Mouse (Mus musculus): ENCODE data around the gene P3h4. TPM values are rescaled to one million over a fixed set of nuclear protein-coding genes. Genes with fewer than 3 reads are reported as not detected.

The P3h4 gene
- total RNA-seq, 2 experiments from 2014 or later: 3.6 to 4.1 TPM

DNA sequence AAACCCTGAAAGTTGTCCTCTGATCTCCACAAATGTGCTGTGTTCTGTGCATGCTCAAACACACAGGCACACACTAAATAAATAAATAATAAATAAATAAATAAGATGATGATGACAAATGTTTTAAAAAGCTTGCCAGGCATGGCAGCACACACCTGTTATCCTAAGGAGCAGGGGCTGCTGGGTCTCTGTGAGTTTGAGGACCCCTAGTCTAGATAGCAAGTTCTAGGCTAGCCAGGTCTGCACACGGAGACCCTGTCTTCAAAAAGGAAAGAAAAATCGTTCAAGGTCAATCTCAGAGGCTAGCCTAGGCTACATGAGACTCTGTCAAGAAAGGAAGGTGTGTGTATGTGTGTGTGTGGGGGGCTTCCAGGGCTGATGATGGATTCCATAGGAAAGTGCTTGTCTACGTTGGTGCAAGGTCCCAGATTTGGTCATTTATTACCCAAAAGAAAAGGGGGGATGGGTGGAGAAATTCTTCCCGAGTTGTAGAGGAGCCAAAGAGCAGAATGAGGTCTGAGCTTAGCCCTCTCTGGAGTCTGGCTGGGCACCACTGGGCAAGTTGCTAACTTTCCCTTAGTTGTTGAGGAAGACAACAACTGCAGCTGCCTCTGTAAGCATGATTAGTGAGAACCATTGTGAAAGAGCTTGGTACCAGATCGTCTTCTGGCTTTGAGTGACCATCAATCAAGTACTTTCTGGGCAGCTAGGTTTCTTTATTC lies 20.1 kb downstream of the P3h4 start:
- DNase-seq: no peak
- intact Hi-C loops (cut with DNase I): no loop called here

DNA sequence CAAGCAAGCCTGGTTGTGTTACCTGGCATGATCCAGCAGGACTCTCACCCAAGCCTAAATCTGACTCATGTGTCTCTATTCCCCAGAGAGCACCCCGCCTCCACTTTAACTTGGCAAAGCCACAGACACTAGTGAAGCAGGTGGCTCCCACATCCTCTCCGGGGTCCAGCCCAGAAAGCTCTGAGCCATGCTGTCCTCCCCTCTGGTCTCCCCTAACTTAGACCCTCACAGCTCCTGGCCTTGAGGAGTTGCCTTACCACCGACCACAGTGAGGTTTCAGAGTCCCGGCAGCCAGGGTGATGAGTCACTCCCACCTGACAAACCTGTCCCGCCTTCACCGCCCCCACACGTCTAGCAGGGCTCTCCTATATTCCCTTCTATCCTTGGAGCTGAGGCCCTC lies 20.9 kb downstream of the P3h4 start:
- intact Hi-C loops (cut with DNase I): no loop called here
- DNase-seq: no peak

DNA sequence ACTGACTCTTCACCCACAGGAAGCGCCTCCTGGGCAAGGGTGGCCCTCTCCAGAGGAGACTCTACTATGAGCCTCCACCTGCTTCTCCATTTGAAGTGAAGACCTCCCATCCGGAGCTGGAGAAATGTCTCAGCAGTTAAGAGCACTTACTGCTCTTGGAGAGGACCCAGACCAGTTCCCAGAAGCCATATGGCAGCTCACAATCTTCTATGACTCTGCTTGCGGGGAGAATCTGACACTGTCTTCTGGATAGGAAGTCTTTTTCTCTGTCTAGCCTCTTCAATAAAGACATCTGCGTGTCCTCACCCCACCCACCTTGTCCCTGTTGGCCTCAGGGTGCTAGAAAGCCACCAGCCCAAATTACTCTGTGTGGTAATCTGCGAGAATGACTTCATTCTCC lies 21.7 kb downstream of the P3h4 start:
- intact Hi-C loops (cut with DNase I): no loop called here
- DNase-seq: no peak

DNA sequence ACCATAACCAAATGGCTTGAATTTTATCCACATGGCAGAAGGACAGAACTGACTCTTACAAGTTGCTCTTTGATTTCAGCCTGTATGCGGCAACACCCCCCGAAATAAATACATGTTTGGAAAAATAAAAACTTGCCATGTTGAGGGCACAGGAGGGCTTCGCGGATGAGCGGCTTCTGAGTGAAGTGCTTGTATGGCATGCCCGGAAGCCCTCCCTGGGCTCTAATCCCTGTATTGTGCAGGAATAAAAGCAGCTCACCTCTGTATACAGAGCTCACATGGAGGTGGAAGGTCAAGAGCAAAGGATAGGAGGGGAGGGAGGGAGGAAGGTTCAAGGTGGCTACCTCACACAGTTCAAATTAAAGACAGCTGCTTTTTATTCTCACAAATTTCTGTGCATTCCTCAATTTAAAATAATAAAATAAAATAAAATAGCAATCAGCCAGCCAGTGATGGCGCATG lies 22.7 kb downstream of the P3h4 start:
- intact Hi-C loops (cut with DNase I): no loop called here
- DNase-seq: no peak

DNA sequence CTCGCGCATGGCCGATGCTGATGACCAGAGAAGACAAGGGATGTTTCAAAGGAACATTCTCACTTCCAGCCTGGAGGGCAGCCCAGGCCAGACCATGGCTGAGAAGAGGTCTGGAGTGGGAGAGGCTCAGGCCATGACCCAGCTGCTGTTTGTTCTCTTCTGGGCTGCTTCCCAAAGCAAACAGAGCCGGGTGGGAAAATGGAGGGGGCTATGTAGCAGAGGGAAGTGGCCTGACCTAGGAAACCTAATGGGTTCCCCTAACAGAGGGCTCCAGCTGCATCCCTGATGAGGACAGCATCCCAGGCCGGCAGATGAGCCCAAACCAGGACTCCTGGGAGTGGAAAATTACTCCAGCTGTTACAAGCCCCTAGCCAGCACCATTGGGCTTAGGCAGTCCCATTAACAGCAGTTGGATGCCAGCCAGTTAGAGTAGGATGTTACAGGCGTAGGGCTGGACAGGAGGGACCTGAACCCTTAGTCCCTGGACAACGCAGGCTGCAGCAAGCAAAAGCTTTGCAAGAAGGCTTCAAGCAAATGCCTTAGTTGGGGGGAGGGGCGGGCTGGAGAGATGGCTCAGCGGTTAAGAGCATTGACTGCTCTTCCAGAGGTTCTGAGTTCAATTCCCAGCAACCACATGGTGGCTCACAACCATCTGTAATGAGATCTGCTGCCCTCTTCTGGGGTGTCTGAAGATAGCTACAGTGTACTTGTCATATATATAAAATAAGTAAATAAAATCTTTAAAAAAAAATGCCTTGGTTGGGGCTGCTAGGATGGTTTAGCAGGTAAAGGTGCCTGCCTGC lies 23.4 kb downstream of the P3h4 start:
- intact Hi-C loops (cut with DNase I): no loop called here
- DNase-seq: peak; percentile 74 to 76

DNA sequence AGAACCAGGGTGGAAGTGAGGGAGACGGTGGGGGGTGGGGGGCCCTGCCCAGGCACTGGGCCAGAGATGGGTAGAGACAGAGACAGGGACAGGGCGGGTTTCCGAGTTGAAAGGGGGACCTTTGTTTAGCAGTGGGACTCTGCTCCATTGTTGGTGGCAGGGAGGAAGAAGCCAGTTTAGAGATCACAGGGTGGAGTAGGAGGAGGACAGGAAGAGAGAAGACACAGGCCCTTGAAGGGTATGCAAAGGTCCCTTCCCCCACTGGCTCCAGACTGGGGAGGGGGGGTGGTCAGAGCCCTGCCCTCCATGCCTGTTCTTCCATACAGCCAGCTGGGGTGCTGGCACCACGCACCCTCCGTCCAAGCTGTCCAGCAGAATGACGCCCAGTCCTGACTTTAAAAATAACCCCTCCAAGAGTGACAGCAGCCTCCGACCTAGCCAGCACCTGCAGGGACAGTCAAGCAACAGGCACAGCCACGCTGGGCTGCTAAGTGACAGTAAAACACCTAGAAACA lies 24.6 kb downstream of the P3h4 start:
- intact Hi-C loops (cut with DNase I): no loop called here
- DNase-seq: peak; percentile 59 to 65

DNA sequence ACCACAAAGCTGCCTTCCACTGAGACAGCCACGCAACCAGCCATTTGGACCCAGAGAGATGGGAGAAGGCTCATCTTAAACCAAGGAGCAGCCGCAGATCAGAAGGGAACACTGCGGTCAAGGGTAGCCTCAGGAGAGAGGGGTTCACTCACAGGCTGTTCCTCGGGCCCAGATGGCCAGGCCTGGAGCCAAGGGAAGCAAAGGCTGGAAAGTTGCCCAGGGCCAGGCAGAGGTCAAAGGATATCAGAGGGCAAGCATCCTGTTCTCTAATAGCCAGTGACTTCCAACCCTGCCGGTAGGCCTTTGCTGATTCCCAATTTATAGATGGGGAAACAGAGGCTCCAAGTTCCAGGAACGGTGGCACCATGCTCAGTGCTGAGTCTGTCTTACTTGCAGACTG lies 26.0 kb downstream of the P3h4 start:
- intact Hi-C loops (cut with DNase I): no loop called here
- peak; percentile 80 to 81 for DNase-seq

DNA sequence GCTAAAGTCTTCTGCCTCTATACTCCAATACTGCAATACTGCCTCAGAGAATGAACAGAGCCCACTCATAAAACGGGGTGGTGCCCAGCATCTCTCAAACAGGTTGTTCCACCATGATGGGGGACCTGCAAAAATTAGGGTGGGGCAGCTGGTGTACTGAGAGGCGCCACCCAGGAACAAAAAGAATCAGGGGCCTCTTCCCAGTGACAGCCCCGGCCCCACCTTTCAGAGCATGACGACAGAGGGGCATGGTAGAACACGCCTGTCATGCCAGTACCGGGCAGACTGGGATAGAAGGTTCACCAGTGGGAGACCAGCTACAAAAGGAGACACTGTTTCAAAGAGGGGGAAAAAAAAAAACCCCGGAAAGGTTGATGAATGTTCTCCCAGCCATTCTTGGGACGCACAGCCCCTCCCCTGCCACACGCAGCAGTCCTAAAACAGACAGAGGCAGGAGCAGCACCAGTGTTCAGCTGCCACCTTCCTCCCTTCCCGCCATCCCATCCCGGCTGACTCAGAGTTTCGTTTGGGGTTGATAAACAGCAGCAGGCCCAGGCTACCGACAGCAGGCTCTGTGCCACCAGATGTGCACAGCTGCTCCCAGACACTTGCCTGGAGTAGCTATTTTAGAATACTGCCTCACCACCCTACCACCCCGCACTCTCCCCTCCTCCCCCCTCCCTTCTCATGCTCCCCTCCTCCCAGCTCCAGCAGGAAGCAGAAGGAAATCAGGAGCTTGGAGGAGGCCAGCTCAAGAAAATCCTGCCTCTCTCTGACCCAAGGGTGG lies 26.9 kb downstream of the P3h4 start:
- intact Hi-C loops (cut with DNase I): no loop called here
- peak; percentile 53 to 67 for DNase-seq

DNA sequence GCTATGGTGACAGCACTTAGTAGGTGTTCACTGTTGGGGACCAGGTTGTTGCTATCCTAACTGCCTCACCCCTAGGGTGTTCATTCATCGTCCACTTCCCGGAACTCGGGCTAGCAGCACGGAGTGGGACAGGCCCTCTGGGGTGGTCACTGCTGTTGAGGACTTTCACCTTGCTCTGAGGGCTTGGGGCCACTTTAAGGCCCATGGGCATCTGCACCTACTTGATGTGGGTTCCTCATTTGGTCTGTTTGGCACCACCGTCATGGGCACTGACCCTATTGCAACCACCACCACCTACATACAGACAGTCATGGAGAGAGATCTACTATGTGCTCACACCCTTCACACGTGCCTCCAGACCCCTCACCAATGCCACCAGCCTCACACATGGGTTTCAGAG lies 27.5 kb downstream of the P3h4 start:
- intact Hi-C loops (cut with DNase I): no loop called here
- DNase-seq: no peak

DNA sequence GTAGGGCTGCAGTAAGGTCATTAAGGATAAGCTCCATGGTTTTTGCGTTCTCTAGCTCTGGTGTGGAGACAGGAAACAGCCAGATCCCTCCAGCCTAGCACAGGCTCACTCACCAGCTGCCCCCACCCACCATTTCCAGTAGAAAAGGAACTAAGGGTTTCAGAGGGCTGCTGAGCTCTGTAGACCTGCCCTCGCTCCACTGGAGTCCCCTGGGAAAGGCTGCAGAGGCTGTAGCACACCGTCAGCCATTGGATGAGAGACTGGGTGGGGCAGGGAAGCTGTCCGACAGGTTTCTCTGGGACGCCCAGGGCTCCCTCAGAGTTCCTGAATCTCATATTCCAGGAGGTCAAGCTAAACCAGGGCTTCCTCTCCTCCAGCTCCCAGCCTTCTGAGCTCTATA lies 28.1 kb downstream of the P3h4 start:
- intact Hi-C loops (cut with DNase I): no loop called here
- DNase-seq: no peak

DNA sequence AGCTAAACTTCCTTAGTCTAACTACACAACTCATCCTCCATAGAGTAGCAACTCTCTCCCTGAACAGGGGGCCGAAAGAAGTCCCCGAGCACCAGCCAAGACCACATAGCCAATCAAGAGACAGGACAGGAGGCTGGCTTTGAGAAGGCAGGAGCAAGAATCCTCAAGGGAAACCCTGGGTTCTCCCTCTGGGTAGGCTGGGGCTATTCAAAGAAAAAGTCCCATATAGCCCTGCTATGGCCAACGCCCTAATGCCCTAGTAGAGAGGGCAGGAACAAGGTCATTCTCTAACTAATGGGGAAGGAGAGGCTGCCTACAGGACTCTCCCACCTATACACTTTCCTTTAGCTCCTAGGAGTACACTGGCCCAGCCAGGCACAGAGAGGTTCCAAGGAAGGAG lies 29.6 kb downstream of the P3h4 start:
- no peak for DNase-seq
- intact Hi-C loops (cut with DNase I): no loop called here

DNA sequence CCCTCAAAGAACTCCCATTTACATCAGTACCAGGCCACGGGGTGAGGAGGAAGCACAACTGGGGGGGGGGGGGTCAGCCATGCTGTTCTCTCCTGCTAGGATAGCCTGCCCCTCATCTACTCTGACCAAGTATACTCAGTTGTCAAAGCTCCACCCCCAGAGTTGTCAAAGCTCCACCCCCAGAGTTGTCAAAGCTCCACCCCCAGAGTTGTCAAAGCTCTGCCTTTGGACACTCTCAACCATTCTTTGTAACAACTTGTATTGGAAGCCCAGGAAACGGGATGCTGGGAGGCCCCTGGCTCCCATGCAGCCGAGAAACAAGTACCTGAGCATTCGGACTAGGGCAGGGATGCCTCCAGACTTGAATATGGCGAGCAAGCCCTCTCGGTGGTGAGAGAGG lies 32.0 kb downstream of the P3h4 start:
- intact Hi-C loops (cut with DNase I): no loop called here
- DNase-seq: no peak

DNA sequence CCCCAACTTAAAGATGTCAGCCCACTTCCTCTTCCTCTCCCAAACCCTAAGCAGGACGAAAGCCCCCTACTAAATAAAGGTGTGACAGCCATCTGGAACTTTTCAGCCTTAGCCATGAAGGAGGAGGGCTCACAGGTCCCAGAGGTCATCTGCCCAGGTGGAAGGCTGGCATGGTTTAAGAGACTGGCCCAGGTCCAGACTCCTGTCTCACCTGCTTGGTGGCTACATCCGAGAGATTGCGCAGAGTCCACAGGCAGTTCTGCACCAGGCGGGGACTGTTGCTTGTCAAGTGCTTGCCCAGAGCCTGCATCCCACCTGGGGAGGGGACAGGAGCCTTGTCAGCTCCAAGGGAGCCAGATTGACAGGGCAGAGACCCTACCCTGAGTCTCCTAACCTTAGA lies 35.3 kb downstream of the P3h4 start:
- intact Hi-C loops (cut with DNase I): no loop called here
- DNase-seq: no peak

DNA sequence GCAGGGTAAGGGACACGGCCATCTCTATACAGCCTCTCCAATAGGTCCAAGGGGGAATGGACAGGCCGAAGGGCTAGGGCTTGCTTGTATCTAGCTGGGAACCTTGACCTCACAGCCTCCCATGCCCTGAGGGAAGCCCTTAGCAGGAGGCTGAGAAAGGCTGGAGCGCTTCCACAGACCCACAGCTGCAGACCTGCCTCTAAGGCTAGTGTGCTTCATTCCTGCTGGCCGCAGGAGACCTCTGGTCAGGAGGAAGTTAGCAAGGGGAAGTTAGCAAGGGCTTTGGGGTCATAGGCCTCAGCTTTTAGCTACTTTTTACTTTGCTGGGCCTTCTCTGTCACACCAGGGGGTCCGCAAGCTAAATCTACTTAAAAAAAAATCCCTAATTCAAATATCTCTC lies 36.2 kb downstream of the P3h4 start:
- intact Hi-C loops (cut with DNase I): no loop called here
- DNase-seq: no peak

DNA sequence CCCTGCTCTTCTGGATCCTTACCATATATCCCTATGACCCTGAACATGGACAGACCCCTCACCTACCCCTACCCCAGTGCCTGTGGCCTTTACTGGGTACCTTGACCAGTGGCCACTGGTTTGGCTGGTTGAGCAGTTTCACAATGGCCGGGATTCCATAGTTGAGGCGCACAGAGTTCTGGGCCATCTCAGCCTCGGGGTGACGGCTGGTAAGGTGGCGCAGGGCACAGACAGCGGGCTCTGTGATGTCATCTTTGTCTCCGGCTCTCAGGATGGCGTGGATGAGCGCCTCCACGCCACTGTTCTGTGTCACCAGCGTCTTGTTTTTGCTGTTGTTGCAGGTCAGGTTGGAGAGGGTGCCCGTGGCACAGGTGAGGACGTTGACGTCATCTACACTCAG lies 36.6 kb downstream of the P3h4 start:
- intact Hi-C loops (cut with DNase I): no loop called here
- DNase-seq: no peak

DNA sequence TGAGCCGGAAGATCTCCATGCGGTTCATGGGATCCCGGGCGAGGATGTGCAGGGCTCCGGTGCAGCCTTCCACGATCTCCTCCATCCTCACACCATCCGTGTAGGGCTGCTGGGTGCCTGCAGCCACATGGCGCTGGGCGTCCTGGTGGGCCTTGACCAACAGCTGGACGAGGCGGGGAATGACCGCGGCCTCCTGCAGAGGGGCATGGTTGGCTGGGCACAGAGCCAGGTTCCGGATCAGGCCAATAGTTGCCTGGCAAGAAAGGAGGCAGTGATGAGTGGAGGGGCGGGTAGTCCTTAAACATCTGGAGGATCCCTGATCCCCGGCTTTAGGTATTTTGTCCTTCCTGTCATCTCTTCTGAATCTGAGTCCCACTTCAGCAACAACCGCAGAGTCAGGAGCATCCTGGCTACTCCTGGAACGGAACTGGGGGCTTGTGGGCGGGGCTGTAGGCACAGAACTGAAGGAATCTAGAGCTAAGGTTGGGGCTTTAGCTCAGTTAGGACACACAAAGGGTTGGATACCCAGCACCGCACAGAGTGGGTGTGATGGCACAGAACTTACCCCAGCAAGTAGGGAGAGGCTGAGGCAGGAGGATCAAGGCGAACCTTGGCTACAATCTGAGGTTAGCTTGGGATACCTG lies 37.8 kb downstream of the P3h4 start:
- intact Hi-C loops (cut with DNase I): no loop called here
- DNase-seq: no peak

DNA sequence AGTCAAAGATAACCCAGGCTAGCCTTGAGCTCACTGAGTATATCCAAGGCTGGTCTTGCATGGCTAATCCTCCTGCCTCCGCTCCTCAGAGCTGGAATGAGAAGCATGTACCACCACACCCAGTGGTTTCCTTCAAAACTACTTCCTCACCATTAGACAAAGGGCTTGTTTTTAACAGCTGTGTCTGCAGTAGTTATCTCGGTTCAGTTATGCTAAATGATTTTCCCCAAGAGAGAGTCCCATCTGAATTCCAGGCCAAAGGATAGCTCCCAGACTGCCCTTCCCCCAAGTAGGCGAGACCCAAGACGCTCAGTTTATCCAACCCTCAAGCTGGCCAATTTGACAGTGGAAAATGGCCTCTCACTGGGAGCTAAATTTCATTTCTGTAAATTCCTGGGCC lies 38.6 kb downstream of the P3h4 start:
- intact Hi-C loops (cut with DNase I): no loop called here
- DNase-seq: no peak

DNA sequence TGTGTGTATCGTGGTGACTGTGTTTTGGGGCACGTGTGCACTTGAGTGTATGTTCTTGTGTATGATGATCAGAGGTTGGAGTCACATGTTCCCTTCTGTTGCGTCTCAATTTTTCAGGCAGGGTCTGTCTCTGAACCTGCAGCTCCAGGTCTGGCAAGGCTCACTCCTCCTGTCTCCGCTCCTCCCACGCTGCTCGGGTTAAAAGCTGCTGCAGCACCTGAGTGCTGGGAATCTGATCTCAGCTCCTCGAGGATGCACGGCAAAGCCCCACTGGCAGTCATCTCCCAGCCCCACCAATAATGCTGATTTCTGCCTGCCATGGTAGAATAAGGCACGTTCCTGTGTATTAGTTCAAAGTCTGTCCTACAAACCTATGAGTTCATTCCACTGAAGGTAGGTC lies 39.5 kb downstream of the P3h4 start:
- intact Hi-C loops (cut with DNase I): no loop called here
- no peak for DNase-seq

DNA sequence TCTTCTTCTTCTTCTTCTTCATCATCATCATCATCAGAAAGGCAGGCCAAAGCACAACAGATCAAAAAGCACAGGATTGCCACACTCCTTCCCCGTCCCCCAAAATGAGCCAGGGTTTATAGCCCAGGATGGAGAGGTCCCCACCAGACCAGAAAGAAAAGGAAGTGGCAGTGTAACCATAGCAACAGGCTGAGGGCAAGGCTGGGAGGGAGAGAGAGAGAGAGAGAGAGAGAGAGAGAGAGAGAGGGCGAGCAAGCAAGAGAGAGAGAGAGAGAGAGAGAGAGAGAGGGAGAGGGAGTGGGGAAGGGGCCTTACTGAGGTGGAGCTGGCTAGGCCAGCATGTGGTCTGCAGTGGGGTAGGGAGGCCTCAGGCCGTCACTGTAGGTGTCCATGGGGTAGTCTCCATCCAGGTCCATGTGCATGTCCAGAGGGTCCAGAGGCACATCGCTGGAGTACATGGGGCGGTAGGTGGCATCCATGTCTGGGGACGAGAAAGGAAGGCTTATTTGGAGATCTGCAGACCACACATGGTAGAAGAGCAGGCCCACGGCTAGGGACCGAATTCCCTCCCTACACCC lies 42.6 kb downstream of the P3h4 start:
- intact Hi-C loops (cut with DNase I): no loop called here

DNA sequence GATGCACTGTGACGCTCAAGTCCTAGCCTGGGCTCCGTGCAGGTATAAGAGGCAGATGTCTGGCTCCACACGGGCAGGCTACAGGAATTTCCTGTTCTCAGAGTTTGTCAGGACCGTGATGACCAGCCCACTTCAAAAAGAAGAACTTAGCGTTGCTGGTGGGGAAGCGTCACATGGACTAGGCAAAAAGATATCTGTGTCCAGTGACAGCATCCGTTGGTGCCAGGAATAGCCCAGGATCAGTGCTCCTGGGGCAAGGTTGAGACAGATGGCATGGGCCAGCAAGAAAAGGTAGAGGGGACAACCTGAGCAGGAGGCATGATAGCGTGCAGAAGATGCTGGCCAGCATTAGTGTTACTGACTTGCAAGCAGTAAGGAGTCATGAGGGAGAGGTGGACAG lies 44.8 kb downstream of the P3h4 start:
- intact Hi-C loops (cut with DNase I): no loop called here
- no peak for DNase-seq

More for the DNA sequence above, 42.6 kb downstream of the P3h4 start:
- DNase-seq: no peak

Data from gastrocnemius, postnatal 36 days (tissue).